ENCODE assay signal across 10 mouse cellular contexts in genomic region chr7:142505942-142506341, GRCm38 (mm10). TPM values are rescaled to one million over a fixed set of nuclear protein-coding genes. Genes with fewer than 3 reads are reported as not detected.
DNase-seq lines count a peak whose midpoint lies in the region; ATAC-seq lines count a peak whose summit lies in the region.
"Had no signal": no experiment of that assay in that cellular context is flagged by ENCODE, and none has a peak within 500 bp of the region (broad histone marks: within the 10 kb centered on the region; RNA-seq: fewer than 3 reads in every experiment).

No protein-coding gene starts in this region.

- ATAC-seq in hindbrain, embryonic 16.5 days = no peak
- ATAC-seq in forebrain, embryonic 12.5 days (ENCODE audit: low FRiP score) = peak; percentile 63

- no peak overlapping the region for H3K4me3 ChIP-seq in hindbrain, embryonic 10.5 days
- no peak overlapping the region for H3K4me3 ChIP-seq in hindbrain, embryonic 16.5 days (ENCODE audit: low read length)
- H3K4me3 ChIP-seq in forebrain, embryonic 12.5 days (replicated peaks) = no peak overlapping the region

- H3K4me2 ChIP-seq in hindbrain, embryonic 16.5 days (ENCODE audit: low read length) = no peak overlapping the region
- H3K4me2 ChIP-seq in forebrain, embryonic 12.5 days = no peak overlapping the region

- no peaks in the 10 kb centered on the region for H3K36me3 ChIP-seq in hindbrain, embryonic 10.5 days
- H3K36me3 ChIP-seq in hindbrain, embryonic 16.5 days (ENCODE audit: control insufficient read depth, insufficient read depth, low read length) = no peaks in the 10 kb centered on the region
- no peaks in the 10 kb centered on the region for H3K36me3 ChIP-seq in forebrain, embryonic 12.5 days (replicated peaks)

- peak overlapping the region; percentile 81 for H3K27ac ChIP-seq in hindbrain, embryonic 10.5 days
- no peak overlapping the region for H3K27ac ChIP-seq in hindbrain, embryonic 16.5 days (ENCODE audit: low read depth, low read length)
- H3K27ac ChIP-seq in forebrain, embryonic 12.5 days = no peak overlapping the region

- no peak overlapping the region; the same call in 1 of the 2 replicates for H3K9ac ChIP-seq in hindbrain, embryonic 16.5 days (ENCODE audit: low read depth, low read length)
- H3K9ac ChIP-seq in forebrain, embryonic 12.5 days = 0 out of 2 replicates have a peak overlapping the region, but pooled peaks have one; percentile 17

- no peaks in the 10 kb centered on the region for H3K27me3 ChIP-seq in hindbrain, embryonic 10.5 days (ENCODE audit: insufficient read depth, poor library complexity, severe bottlenecking)
- no peaks in the 10 kb centered on the region for H3K27me3 ChIP-seq in hindbrain, embryonic 16.5 days (replicated peaks; ENCODE audit: control insufficient read depth, insufficient read depth, low read length)
- no peaks in the 10 kb centered on the region for H3K27me3 ChIP-seq in forebrain, embryonic 12.5 days

- H3K4me1 ChIP-seq in hindbrain, embryonic 10.5 days (replicated peaks) = peaks cover 59% of the 10 kb centered on the region
- H3K4me1 ChIP-seq in hindbrain, embryonic 16.5 days (ENCODE audit: control insufficient read depth, insufficient read depth, low read depth, low read length) = peaks cover 15% of the 10 kb centered on the region
- peaks cover 28% of the 10 kb centered on the region for H3K4me1 ChIP-seq in forebrain, embryonic 12.5 days

- peak; percentile 58 for DNase-seq in hindbrain, embryonic 10.5 days (ENCODE audit: low spot score)
- DNase-seq in NIH3T3 (ENCODE audit: low read depth) = peak; percentile 56
- DNase-seq in mesoderm, embryonic 11.5 days (ENCODE audit: low read depth, low spot score) = peak; percentile 63
- no peak for DNase-seq in urinary bladder, postnatal 14 days (ENCODE audit: low spot score)
- DNase-seq in spleen, adult 12 weeks (ENCODE audit: low spot score) = no peak
- DNase-seq in spleen, postnatal 4 days (ENCODE audit: low spot score in 2 of 2) = no peak
- DNase-seq: adrenal gland, postnatal 14 days; heart, postnatal 36 days had no signal

- H3K9me3 ChIP-seq in hindbrain, embryonic 10.5 days = no peaks in the 10 kb centered on the region
- H3K9me3 ChIP-seq in hindbrain, embryonic 16.5 days (ENCODE audit: control insufficient read depth, low read length) = no peaks in the 10 kb centered on the region
- no peaks in the 10 kb centered on the region for H3K9me3 ChIP-seq in forebrain, embryonic 12.5 days

- WGBS in hindbrain, embryonic 10.5 days = 19% methylated on average over 2 of the region's 2 CpGs
- 21% methylated on average over 2 of the region's 2 CpGs for WGBS in hindbrain, embryonic 16.5 days
- WGBS in forebrain, embryonic 12.5 days = 26% methylated on average over 2 of the region's 2 CpGs

RNA-seq across cellular contexts. Expression of gene Tnnt3, which starts 7.3 kb away (rescaled TPM):
- 1.1 and 3.0 TPM in 2 replicates for polyA plus RNA-seq in hindbrain, embryonic 10.5 days (2016; fragmentation: Nextera tagmentation; extraction: Ambion mirVana)
- 3.1 and 25.7 TPM in 2 replicates for polyA plus RNA-seq in hindbrain, embryonic 16.5 days (2015; fragmentation: Nextera tagmentation; extraction: Ambion mirVana)
- polyA plus RNA-seq in forebrain, embryonic 12.5 days (2016; fragmentation: Nextera tagmentation; extraction: Ambion mirVana) = 0.78 TPM in 1 of 2 replicates, not detected in the other

RNA-seq across cellular contexts. Expression of gene Mrpl23, which starts 26.5 kb away (rescaled TPM):
- polyA plus RNA-seq in hindbrain, embryonic 10.5 days (2016; fragmentation: Nextera tagmentation; extraction: Ambion mirVana) = 17.7 and 19.7 TPM in 2 replicates
- polyA plus RNA-seq in hindbrain, embryonic 16.5 days (2015; fragmentation: Nextera tagmentation; extraction: Ambion mirVana) = 22.3 and 26.2 TPM in 2 replicates
- 10.8 and 15.9 TPM in 2 replicates for polyA plus RNA-seq in forebrain, embryonic 12.5 days (2016; fragmentation: Nextera tagmentation; extraction: Ambion mirVana)

RNA-seq across cellular contexts. Expression of gene Lsp1, which starts 45.3 kb away (rescaled TPM):
- 17.9 and 19.4 TPM in 2 replicates for polyA plus RNA-seq in hindbrain, embryonic 10.5 days (2016; fragmentation: Nextera tagmentation; extraction: Ambion mirVana)
- polyA plus RNA-seq in hindbrain, embryonic 16.5 days (2015; fragmentation: Nextera tagmentation; extraction: Ambion mirVana) = 5.5 and 6.0 TPM in 2 replicates
- 5.4 and 6.3 TPM in 2 replicates for polyA plus RNA-seq in forebrain, embryonic 12.5 days (2016; fragmentation: Nextera tagmentation; extraction: Ambion mirVana)

Comparison
In these comparisons a context has a peak if more than half of its experiments do, and no peak if none do; other contexts are left out.
1. DNase-seq: peak in hindbrain, embryonic 10.5 days (single experiment), NIH3T3 (single experiment) and mesoderm, embryonic 11.5 days (single experiment); none in urinary bladder, postnatal 14 days (single experiment), spleen, adult 12 weeks (single experiment) and spleen, postnatal 4 days (0 of 2).